Mouse (Mus musculus): ENCODE results near the gene Col4a3. TPM values are rescaled to one million over a fixed set of nuclear protein-coding genes. Genes with fewer than 3 reads are reported as not detected.

The Col4a3 gene
- polyA plus RNA-seq, 1 experiment from 2014 or later: 0.12 TPM

DNA sequence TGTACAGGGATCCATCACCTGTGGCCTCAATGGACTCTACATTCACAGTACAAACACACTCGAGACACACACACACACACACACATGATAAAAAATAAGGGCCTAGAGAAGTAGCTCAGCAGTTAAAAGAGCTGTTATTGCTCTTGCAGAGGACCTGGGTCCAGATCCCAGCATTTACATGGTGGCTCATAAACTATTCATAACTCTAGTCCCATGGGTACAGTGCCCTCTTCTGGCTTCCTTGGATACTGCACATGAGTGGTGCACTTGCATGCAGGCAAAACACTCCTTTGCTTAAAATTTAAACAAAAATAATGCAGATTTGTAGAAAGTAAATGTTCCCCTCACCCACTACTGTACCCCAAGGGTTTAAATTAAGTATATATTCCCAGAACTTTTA, 172.8 kb downstream of the Col4a3 start:
- Histone ChIP-seq H3K27me3 (no peaks in the 10 kb centered on the region), H3K9me3 (no peaks in the 10 kb centered on the region), H3K27ac (no peak overlapping the region), H3K4me1 (no peaks in the 10 kb centered on the region), H3K4me3 (no peak overlapping the region), H3K9ac (no peak overlapping the region), H3K36me3 (peaks cover 32% of the 10 kb centered on the region), H3K4me2 (replicated peaks) (no peak overlapping the region)
- WGBS: 88% methylated on average over 1 of the region's 1 CpGs
- ATAC-seq (ENCODE audit: insufficient number of reproducible peaks, insufficient read depth, low FRiP score, low TSS enrichment): no peak

DNA sequence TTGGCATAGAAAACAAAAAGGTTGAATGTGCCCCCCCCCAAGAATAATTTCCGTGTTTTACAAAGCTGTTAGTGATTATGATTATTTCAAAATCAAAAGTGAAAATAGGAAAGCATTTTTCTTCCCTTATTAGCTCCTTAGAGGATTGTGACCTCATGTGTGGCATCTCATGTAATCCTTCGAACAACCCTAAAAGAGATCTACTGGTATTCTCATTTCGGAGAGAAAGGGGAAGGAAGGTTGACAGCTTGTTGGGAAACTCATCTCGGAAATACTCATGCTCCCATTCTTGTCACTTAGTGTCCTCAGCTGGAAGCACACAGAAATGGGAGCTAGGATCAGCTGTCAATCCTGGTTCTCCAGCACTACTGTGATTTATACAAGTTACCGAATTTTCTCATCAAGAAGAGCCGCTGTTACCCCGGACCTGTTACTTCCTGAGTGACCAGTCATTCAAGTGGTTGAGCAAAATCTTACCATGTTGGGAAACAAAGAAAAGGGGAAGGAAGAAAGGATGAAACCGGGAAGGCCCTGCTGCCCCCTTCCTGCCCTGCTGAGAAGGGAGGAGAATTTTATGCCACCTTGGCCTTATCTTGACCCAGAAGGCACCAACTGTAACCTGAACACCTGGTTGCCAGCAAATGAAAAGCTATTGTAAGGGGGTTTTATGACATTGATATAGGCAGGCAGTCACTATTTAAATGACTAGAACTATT, 174.9 kb downstream of the Col4a3 start:
- Histone ChIP-seq H3K27ac (no peak overlapping the region), H3K9ac (no peak overlapping the region), H3K4me3 (no peak overlapping the region), H3K9me3 (no peaks in the 10 kb centered on the region), H3K4me2 (replicated peaks) (no peak overlapping the region), H3K36me3 (peaks cover 16% of the 10 kb centered on the region; the same call in 1 of the 2 replicates), H3K27me3 (no peaks in the 10 kb centered on the region), H3K4me1 (no peaks in the 10 kb centered on the region)
- ATAC-seq (ENCODE audit: insufficient number of reproducible peaks, insufficient read depth, low FRiP score, low TSS enrichment): no peak
- WGBS: 92% methylated on average over 8 of the region's 8 CpGs

DNA sequence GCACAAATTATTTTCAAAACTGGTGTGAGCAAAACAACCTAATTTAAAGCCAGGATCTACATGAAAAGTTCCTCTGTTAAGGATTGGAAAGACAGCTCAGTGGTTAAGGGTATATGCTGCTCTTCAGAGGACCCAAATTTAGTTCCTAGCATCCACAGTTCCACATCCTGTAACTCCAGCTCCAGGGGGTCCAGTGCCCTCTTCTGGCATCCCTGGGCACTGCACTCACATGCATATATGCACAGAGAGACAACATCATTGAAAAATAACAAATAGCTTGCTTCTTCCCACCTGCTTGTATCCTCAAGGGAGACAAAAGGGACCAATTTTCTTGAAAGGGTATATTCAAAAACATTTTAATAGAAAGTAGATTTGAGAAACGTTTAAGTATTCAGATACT, 175.6 kb downstream of the Col4a3 start:
- Histone ChIP-seq H3K9me3 (no peaks in the 10 kb centered on the region), H3K4me3 (no peak overlapping the region), H3K36me3 (peaks cover 16% of the 10 kb centered on the region; the same call in 1 of the 2 replicates), H3K4me2 (replicated peaks) (no peak overlapping the region), H3K27me3 (no peaks in the 10 kb centered on the region), H3K9ac (no peak overlapping the region), H3K4me1 (no peaks in the 10 kb centered on the region), H3K27ac (no peak overlapping the region)
- no peak for ATAC-seq (ENCODE audit: insufficient number of reproducible peaks, insufficient read depth, low FRiP score, low TSS enrichment)
- 85% methylated on average over 1 of the region's 1 CpGs for WGBS

DNA sequence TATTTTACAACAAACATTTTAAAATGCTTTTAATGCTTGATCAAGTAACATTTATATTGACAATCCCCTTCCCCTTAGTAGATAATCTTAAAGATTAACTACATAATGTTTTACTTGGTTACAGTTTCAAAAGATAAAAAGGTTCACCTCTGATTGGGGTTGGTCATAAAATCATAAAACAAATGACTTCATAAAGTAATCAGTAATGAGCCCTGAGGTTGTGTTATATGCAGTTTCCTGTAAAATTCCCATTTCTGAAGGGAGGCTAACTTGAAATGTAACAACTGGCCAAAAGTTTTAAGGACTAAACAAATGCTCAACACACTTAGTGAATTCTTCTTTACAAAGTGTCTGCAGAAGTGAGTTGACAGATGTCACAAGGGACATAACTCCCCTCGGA, 179.5 kb downstream of the Col4a3 start:
- H3K9ac ChIP-seq: no peak overlapping the region
- 70% methylated on average over 1 of the region's 1 CpGs for WGBS
- no peaks in the 10 kb centered on the region for H3K4me1 ChIP-seq
- no peaks in the 10 kb centered on the region for H3K9me3 ChIP-seq
- H3K4me3 ChIP-seq: no peak overlapping the region
- no peak for ATAC-seq (ENCODE audit: insufficient number of reproducible peaks, insufficient read depth, low FRiP score, low TSS enrichment)
- no peak overlapping the region for H3K4me2 ChIP-seq (replicated peaks)
- no peak overlapping the region for H3K27ac ChIP-seq
- 0 out of 2 replicates have a peak, but pooled peaks cover 6% of the 10 kb centered on the region for H3K36me3 ChIP-seq
- H3K27me3 ChIP-seq: no peaks in the 10 kb centered on the region

DNA sequence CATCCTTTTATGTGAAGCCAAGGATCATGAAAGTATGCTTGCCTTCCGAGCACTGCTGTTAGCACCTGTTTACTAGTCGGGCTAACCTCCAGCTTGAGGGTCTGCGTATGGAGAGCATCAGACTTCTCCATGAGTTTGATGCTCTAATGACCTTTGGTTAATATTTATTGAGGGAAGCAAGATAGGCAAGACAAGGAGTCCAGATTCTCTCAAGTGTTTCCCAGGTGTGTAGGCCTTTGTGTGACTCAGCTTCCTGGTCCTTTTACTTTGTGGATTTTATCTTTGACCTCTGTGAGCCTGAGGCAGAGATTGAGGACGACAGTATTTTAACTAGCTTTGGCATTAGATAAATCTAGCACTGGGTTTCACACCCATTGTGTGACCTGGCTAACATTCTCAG, 179.9 kb downstream of the Col4a3 start:
- no peaks in the 10 kb centered on the region for H3K4me1 ChIP-seq
- no peak for ATAC-seq (ENCODE audit: insufficient number of reproducible peaks, insufficient read depth, low FRiP score, low TSS enrichment)
- no peak overlapping the region for H3K27ac ChIP-seq
- no peak overlapping the region for H3K4me3 ChIP-seq
- no peaks in the 10 kb centered on the region for H3K27me3 ChIP-seq
- H3K4me2 ChIP-seq (replicated peaks): no peak overlapping the region
- no peak overlapping the region for H3K9ac ChIP-seq
- H3K9me3 ChIP-seq: no peaks in the 10 kb centered on the region
- H3K36me3 ChIP-seq: 0 out of 2 replicates have a peak, but pooled peaks cover 6% of the 10 kb centered on the region
- 88% methylated on average over 4 of the region's 4 CpGs for WGBS

DNA sequence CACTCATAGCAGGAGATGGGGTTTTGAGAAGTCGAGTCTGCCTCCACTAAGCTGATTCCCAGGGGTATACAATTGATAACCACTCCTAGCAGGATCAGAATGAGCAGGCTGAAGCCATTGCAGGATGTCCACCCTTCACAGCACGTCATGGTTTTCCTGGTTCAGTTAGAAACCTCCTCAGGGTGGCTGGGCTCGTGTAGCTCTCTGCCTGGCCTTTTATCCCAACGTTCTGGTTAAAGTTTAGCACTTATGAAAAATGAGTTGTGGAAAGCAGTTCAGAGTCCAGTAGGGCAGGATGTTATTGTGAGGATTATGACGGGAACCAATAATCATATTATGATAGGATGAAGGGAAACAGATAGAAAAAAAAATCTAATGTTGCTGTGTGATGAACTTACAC, 181.5 kb downstream of the Col4a3 start, which contains the start of gene Tm4sf20:
Gene Tm4sf20 (minus strand): TSS at position 193 of the 400 bp plus-strand sequence.
- no peaks in the 10 kb centered on the region for H3K27me3 ChIP-seq
- no peaks in the 10 kb centered on the region for H3K4me1 ChIP-seq
- H3K27ac ChIP-seq: no peak within 1 kb of the TSS
- no peak within 1 kb of the TSS for H3K4me2 ChIP-seq (replicated peaks)
- H3K9ac ChIP-seq: no peak within 1 kb of the TSS
- ATAC-seq (ENCODE audit: insufficient number of reproducible peaks, insufficient read depth, low FRiP score, low TSS enrichment): no peak
- H3K9me3 ChIP-seq: no peaks in the 10 kb centered on the region
- H3K36me3 ChIP-seq: no peaks in the 10 kb centered on the region
- WGBS: 67% methylated on average over 5 of the region's 5 CpGs
- H3K4me3 ChIP-seq: no peak within 1 kb of the TSS

DNA sequence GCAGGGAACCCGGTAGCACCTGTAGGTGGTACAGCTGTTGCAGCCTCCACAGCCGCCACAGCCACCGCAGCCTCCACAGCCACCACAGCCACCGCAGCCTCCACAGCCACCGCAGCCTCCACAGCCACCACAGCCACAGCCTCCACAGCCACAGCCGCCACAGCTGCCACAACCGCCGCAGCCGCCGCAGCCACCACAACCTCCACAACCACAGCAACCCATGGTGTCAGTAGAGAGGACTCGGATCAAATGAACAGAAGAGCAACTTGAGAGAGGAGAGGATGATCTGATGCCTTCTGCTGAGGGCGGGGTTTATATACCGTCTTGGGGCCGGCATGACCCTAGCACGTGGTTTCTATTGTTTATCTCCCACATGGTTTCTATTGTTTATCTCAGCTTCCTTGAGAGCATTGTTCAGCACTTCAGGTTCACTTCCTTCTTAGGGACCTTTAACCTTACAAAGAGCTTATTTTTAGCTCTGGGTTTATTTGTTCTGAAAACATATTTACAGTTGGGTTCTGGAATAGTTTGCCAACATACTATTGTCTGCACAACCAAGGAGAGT, 184.4 kb downstream of the Col4a3 start, which contains the start of gene Gm47791:
Gene Gm47791 (minus strand): TSS at position 222 of the 565 bp plus-strand sequence.
- Histone ChIP-seq H3K27ac (no peak within 1 kb of the TSS), H3K9me3 (no peaks in the 10 kb centered on the region), H3K4me3 (no peak within 1 kb of the TSS), H3K4me2 (replicated peaks) (no peak within 1 kb of the TSS), H3K27me3 (no peaks in the 10 kb centered on the region), H3K36me3 (no peaks in the 10 kb centered on the region), H3K9ac (no peak within 1 kb of the TSS), H3K4me1 (no peaks in the 10 kb centered on the region)
- ATAC-seq (ENCODE audit: insufficient number of reproducible peaks, insufficient read depth, low FRiP score, low TSS enrichment): no peak
- 90% methylated on average over 13 of the region's 15 CpGs for WGBS

Other genes with a start within 250 kb of the Col4a3 start
- 0.14 and 0.19 TPM in 2 replicates for gene Col4a4, start 72 bp upstream of the Col4a3 start, polyA plus RNA-seq (2016; fragmentation: Nextera tagmentation; extraction: Ambion mirVana)
- 213 and 218 TPM in 2 replicates for gene Mff, start 138.0 kb downstream of the Col4a3 start, polyA plus RNA-seq (2016; fragmentation: Nextera tagmentation; extraction: Ambion mirVana)
- not detected in 2 replicates for gene Tm4sf20, start 181.5 kb downstream of the Col4a3 start, polyA plus RNA-seq (2016; fragmentation: Nextera tagmentation; extraction: Ambion mirVana)
- not detected in 2 replicates for gene Gm47791, start 184.3 kb downstream of the Col4a3 start, polyA plus RNA-seq (2016; fragmentation: Nextera tagmentation; extraction: Ambion mirVana)